Mouse (Mus musculus) gastrocnemius, postnatal 10 days (tissue): ENCODE measurements around the gene Casc3. TPM values are rescaled to one million over a fixed set of nuclear protein-coding genes. Genes with fewer than 3 reads are reported as not detected.

ENCODE experiments used
- DNase-seq: peaks from one replicate; pipeline ENCODE4 v3.0.0; 2021; ENCODE audit warnings: mixed read lengths
- long read RNA-seq, 2 experiments: library from polyadenylated mRNA; stranded (forward); transcript quantifications; one replicate each; pipeline ENCODE4 v2.0.0; 2021
- total RNA-seq, 2 experiments: library from RNA; stranded (reverse); gene quantifications; 2 replicates each; pipeline ENCODE4 v1.2.3; 2021

Casc3 gene
- total RNA-seq: 10 to 100 TPM; 19.1 to 26.2 TPM
- long read RNA-seq, experiment 1, transcript Casc3-204 (14 exons, 3,741 nt): major isoform, 37 of 53 reads
- long read RNA-seq, experiment 1, partial matches to known transcripts: 6 of 53 reads
- long read RNA-seq, experiment 1, other reads (novel, unspliced or antisense): 10 of 53 reads
- long read RNA-seq, experiment 2, transcript Casc3-204 (14 exons, 3,741 nt): major isoform, 20 of 28 reads
- long read RNA-seq, experiment 2, partial matches to known transcripts: 5 of 28 reads
- long read RNA-seq, experiment 2, other reads (novel, unspliced or antisense): 3 of 28 reads

GRCm38 (mm10) chr11:98804605-98805004, at the start of gene Casc3:
Gene Casc3 (plus strand): TSS chr11:98804905.
- no peak for DNase-seq

GRCm38 (mm10) chr11:98755726-98756380, 48.9 kb upstream of the Casc3 start:
- no peak for DNase-seq

GRCm38 (mm10) chr11:98756711-98757110, 48.0 kb upstream of the Casc3 start:
- no peak for DNase-seq

GRCm38 (mm10) chr11:98761939-98762338, 42.8 kb upstream of the Casc3 start:
- no peak for DNase-seq

GRCm38 (mm10) chr11:98762756-98763501, 41.8 kb upstream of the Casc3 start:
- DNase-seq: no peak

- DNase-seq: no peak
Observed at GRCm38 (mm10) chr11:98763502-98763861, 41.2 kb upstream of the Casc3 start.

- no peak for DNase-seq
Observed at GRCm38 (mm10) chr11:98764091-98764490, 40.6 kb upstream of the Casc3 start.

- no peak for DNase-seq
Observed at GRCm38 (mm10) chr11:98764746-98765145, 40.0 kb upstream of the Casc3 start.

- peak; percentile 61 for DNase-seq
Observed at GRCm38 (mm10) chr11:98765421-98766309, 39.0 kb upstream of the Casc3 start.

GRCm38 (mm10) chr11:98766346-98766745, 38.4 kb upstream of the Casc3 start:
- DNase-seq: peak; percentile 31

GRCm38 (mm10) chr11:98766816-98767215, 37.9 kb upstream of the Casc3 start:
- DNase-seq: peak; percentile 34

GRCm38 (mm10) chr11:98767276-98767675, 37.4 kb upstream of the Casc3 start:
- peak; percentile 41 for DNase-seq

- no peak for DNase-seq
Observed at GRCm38 (mm10) chr11:98767713-98768112, 37.0 kb upstream of the Casc3 start.

GRCm38 (mm10) chr11:98768127-98769006, 36.3 kb upstream of the Casc3 start:
- DNase-seq: peak; percentile 48

- DNase-seq: no peak
Observed at GRCm38 (mm10) chr11:98769007-98769954, 35.4 kb upstream of the Casc3 start.

- peak; percentile 38 for DNase-seq
Observed at GRCm38 (mm10) chr11:98770096-98770975, 34.4 kb upstream of the Casc3 start.

- peak; percentile 21 for DNase-seq
Observed at GRCm38 (mm10) chr11:98771131-98771530, 33.6 kb upstream of the Casc3 start.

GRCm38 (mm10) chr11:98771844-98772525, 32.7 kb upstream of the Casc3 start:
- peak; percentile 64 for DNase-seq
